Mouse (Mus musculus): ENCODE results near the gene C87436. TPM values are rescaled to one million over a fixed set of nuclear protein-coding genes. Genes with fewer than 3 reads are reported as not detected.

Gene C87436
- total and polyA plus RNA-seq, 3 experiments, result 5.2 to 8.7 (median 8.1) TPM

DNA sequence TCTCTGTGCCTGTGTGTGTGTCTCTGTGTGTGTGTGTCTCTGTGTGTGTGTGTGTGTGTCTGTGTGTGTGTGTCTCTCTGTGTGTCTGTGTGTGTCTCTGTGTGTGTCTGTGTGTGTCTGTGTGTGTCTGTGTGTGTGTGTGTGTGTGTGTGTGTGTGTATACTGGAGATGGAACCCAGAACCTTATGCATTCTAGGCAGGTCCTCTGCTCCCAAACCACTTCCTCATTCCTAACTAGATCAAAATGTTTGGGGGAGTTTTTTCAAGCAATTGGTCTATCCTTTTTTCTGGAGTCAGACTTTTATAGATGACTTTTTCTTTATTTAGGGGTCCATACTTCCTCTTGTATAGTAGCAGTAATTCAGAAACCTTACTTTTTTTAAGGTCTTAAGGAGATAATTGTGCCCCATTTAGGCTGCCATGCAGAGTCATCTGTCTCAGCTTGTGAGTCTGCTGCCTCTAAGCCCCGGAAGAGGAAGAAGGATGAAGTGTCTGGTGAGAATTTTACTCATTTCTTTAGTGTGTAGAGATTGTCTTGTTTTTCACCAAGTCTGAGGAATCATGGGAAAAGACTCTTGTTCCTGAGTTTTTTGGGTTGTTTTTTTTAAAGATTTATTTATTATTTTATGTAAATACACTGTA is 8.9 kb downstream of the C87436 start:
- TF ChIP-seq MAZ (IDR thresholded peaks at IDR 0.05; ENCODE audit: low read depth, low read length) (no peak), ELF1 (IDR thresholded peaks at IDR 0.05; ENCODE audit: low read depth, low read length) (0 out of 2 replicates have a peak, but pooled peaks have one; percentile 14), ZC3H11A (IDR thresholded peaks at IDR 0.05; ENCODE audit: low read depth, low read length) (no peak)
- Histone ChIP-seq H3K4me1 (ENCODE audit: control insufficient read depth in 1 of 2, insufficient read depth in 2 of 2) (peaks cover 6 to 18% of the 10 kb centered on the region in 2 experiments), H3K27ac (ENCODE audit: insufficient read depth, low read depth) (no peak overlapping the region), H3K9ac (ENCODE audit: insufficient read depth, low read depth) (no peak overlapping the region), H3K79me2 (replicated peaks; ENCODE audit: control insufficient read depth, extremely low read depth, insufficient read depth, poor library complexity, severe bottlenecking) (no peaks in the 10 kb centered on the region), H3K4me2 (ENCODE audit: insufficient read depth, low read depth, poor library complexity, severe bottlenecking) (no peak overlapping the region), H3K4me3 (replicated peaks in 1 of 3; ENCODE audit: low read depth in 2 of 3, low read length in 2 of 3, poor library complexity in 1 of 3) (no peak overlapping the region), H3K27me3 (replicated peaks) (no peaks in the 10 kb centered on the region), H3K36me3 (replicated peaks in 1 of 2; ENCODE audit: control insufficient read depth in 1 of 2, insufficient read depth in 1 of 2, low read length in 1 of 2) (peaks cover 26 to 64% of the 10 kb centered on the region in 2 experiments), H3K9me3 (replicated peaks; ENCODE audit: low read length) (no peaks in the 10 kb centered on the region)
- dilution Hi-C loops (cut with MboI; ENCODE audit: extremely low pct_ligation_motif_present, extremely low pct_unique_long_range_greater_than_20kb, low sequenced_read_pairs), result no loop called here
- in situ Hi-C loops (cut with MboI; ENCODE audit: low pct_ligation_motif_present, low pct_unique_long_range_greater_than_20kb, low sequenced_read_pairs), result no loop called here
- peak; percentile 37 for DNase-seq (ENCODE audit: extremely low read depth)

DNA sequence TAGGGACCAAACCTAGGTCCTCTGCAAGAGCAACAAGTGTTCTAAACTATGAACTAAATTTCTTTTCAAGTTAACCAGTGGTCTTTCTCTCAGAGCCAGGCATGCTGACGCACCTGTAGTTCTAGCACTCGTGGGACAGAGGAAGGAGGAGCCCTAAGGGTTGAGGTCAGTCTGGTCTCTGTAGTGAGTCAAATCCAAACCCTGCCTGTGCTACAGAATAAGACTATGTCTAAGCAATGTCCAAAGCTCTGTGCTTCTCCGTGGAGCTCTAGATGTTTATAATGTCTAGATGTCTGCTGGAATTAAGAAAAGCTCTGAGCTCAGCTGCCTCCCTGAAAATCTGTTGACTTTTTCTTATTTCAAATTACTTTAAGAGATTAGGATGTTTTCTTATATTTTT is 18.6 kb downstream of the C87436 start:
- H3K36me3 ChIP-seq (replicated peaks in 1 of 2; ENCODE audit: control insufficient read depth in 1 of 2, insufficient read depth in 1 of 2, low read length in 1 of 2), result peaks cover 16 to 71% of the 10 kb centered on the region in 2 experiments

GRCm38 (mm10) chr6:86463079-86463478 is 24.9 kb downstream of the C87436 start:
- H3K36me3 ChIP-seq (replicated peaks in 1 of 2; ENCODE audit: control insufficient read depth in 1 of 2, insufficient read depth in 1 of 2, low read length in 1 of 2), result peaks cover 11 to 78% of the 10 kb centered on the region in 2 experiments
- peaks cover 0 to under 1% of the 10 kb centered on the region in 2 experiments; a peak in 1 of 4 replicates for H3K4me1 ChIP-seq (ENCODE audit: control insufficient read depth in 1 of 2, insufficient read depth in 2 of 2)
- in situ Hi-C loops (cut with MboI; ENCODE audit: low pct_ligation_motif_present, low pct_unique_long_range_greater_than_20kb, low sequenced_read_pairs), result no loop called here
- H3K9me3 ChIP-seq (replicated peaks; ENCODE audit: low read length), result no peaks in the 10 kb centered on the region
- H3K4me2 ChIP-seq (ENCODE audit: insufficient read depth, low read depth, poor library complexity, severe bottlenecking), result no peak overlapping the region
- no peak overlapping the region for H3K27ac ChIP-seq (ENCODE audit: insufficient read depth, low read depth)
- H3K4me3 ChIP-seq (replicated peaks in 1 of 3; ENCODE audit: low read depth in 2 of 3, low read length in 2 of 3, poor library complexity in 1 of 3), result no peak overlapping the region
- H3K9ac ChIP-seq (ENCODE audit: insufficient read depth, low read depth), result no peak overlapping the region
- no peaks in the 10 kb centered on the region for H3K79me2 ChIP-seq (replicated peaks; ENCODE audit: control insufficient read depth, extremely low read depth, insufficient read depth, poor library complexity, severe bottlenecking)
- DNase-seq (ENCODE audit: extremely low read depth), result no peak
- dilution Hi-C loops (cut with MboI; ENCODE audit: extremely low pct_ligation_motif_present, extremely low pct_unique_long_range_greater_than_20kb, low sequenced_read_pairs), result no loop called here
- TF ChIP-seq E2F4 (IDR thresholded peaks at IDR 0.05; ENCODE audit: insufficient replicate concordance, low read depth, low read length), result no peak
- TF ChIP-seq USF2 (conservative IDR thresholded peaks at IDR 0.05; ENCODE audit: low read depth, low read length), result no peak
- no peak for TF ChIP-seq RAD21 (IDR thresholded peaks at IDR 0.05; ENCODE audit: low read depth, low read length)
- TF ChIP-seq MXI1 (IDR thresholded peaks at IDR 0.05; ENCODE audit: low read depth, low read length), result no peak
- TF ChIP-seq MEF2A (IDR thresholded peaks at IDR 0.05; ENCODE audit: borderline replicate concordance, low read depth, low read length), result no peak
- no peak for TF ChIP-seq PAX5 (IDR thresholded peaks at IDR 0.05; ENCODE audit: low read length)
- TF ChIP-seq POLR2AphosphoS2 (IDR thresholded peaks at IDR 0.05; ENCODE audit: low read depth, low read length), result no peak
- TF ChIP-seq BHLHE40 (IDR thresholded peaks at IDR 0.05; ENCODE audit: low read depth, low read length), result no peak
- TF ChIP-seq HCFC1 (IDR thresholded peaks at IDR 0.05; ENCODE audit: low read depth, low read length), result no peak
- TF ChIP-seq MYC (IDR thresholded peaks at IDR 0.05; ENCODE audit: low read depth, low read length), result no peak
- TF ChIP-seq GABPA (IDR thresholded peaks at IDR 0.05; ENCODE audit: insufficient replicate concordance, low read depth, low read length), result no peak
- no peak for TF ChIP-seq JUN (IDR thresholded peaks at IDR 0.05; ENCODE audit: insufficient read depth, low read depth, low read length)
- no peak for TF ChIP-seq MAZ (IDR thresholded peaks at IDR 0.05; ENCODE audit: low read depth, low read length)
- TF ChIP-seq CTCF (conservative IDR thresholded peaks at IDR 0.05 in 1 of 2, IDR thresholded peaks at IDR 0.05 in 1 of 2; ENCODE audit: low read depth in 2 of 2, low read length in 2 of 2), result no peak
- TF ChIP-seq IRF4 (IDR thresholded peaks at IDR 0.05; ENCODE audit: low read depth, low read length), result no peak
- no peak for TF ChIP-seq CHD1 (IDR thresholded peaks at IDR 0.05; ENCODE audit: low read depth, low read length)
- H3K27me3 ChIP-seq (replicated peaks), result no peaks in the 10 kb centered on the region

More for the DNA sequence above, 18.6 kb downstream of the C87436 start:
- Histone ChIP-seq H3K79me2 (replicated peaks; ENCODE audit: control insufficient read depth, extremely low read depth, insufficient read depth, poor library complexity, severe bottlenecking) (no peaks in the 10 kb centered on the region), H3K4me1 (ENCODE audit: control insufficient read depth in 1 of 2, insufficient read depth in 2 of 2) (peaks cover 6 to 17% of the 10 kb centered on the region in 2 experiments), H3K9me3 (replicated peaks; ENCODE audit: low read length) (no peaks in the 10 kb centered on the region), H3K4me3 (replicated peaks in 1 of 3; ENCODE audit: low read depth in 2 of 3, low read length in 2 of 3, poor library complexity in 1 of 3) (no peak overlapping the region), H3K4me2 (ENCODE audit: insufficient read depth, low read depth, poor library complexity, severe bottlenecking) (no peak overlapping the region; the same call in 1 of the 2 replicates), H3K27me3 (replicated peaks) (no peaks in the 10 kb centered on the region), H3K9ac (ENCODE audit: insufficient read depth, low read depth) (no peak overlapping the region), H3K27ac (ENCODE audit: insufficient read depth, low read depth) (no peak overlapping the region)
- DNase-seq (ENCODE audit: extremely low read depth), result peak; percentile 37
- peak; percentile 64 for TF ChIP-seq EP300 (IDR thresholded peaks at IDR 0.05; ENCODE audit: low read length)
- peak; percentile 70 for TF ChIP-seq JUND (conservative IDR thresholded peaks at IDR 0.05; ENCODE audit: low read depth, low read length)
- peak; percentile 61 for TF ChIP-seq IRF4 (IDR thresholded peaks at IDR 0.05; ENCODE audit: low read depth, low read length)
- TF ChIP-seq MAFK (IDR thresholded peaks at IDR 0.05; ENCODE audit: insufficient replicate concordance, low read length), result no peak
- TF ChIP-seq MAX (IDR thresholded peaks at IDR 0.05; ENCODE audit: low read length), result no peak
- TF ChIP-seq MAZ (IDR thresholded peaks at IDR 0.05; ENCODE audit: low read depth, low read length), result no peak
- peak; percentile 34 for TF ChIP-seq JUN (IDR thresholded peaks at IDR 0.05; ENCODE audit: insufficient read depth, low read depth, low read length)
- no peak for TF ChIP-seq SMC3 (IDR thresholded peaks at IDR 0.05; ENCODE audit: low read depth, low read length)
- TF ChIP-seq TCF12 (IDR thresholded peaks at IDR 0.05; ENCODE audit: low read depth, low read length), result 0 out of 2 replicates have a peak, but pooled peaks have one; percentile 9
- TF ChIP-seq BHLHE40 (IDR thresholded peaks at IDR 0.05; ENCODE audit: low read depth, low read length), result 0 out of 2 replicates have a peak, but pooled peaks have one; percentile 9
- in situ Hi-C loops (cut with MboI; ENCODE audit: low pct_ligation_motif_present, low pct_unique_long_range_greater_than_20kb, low sequenced_read_pairs), result no loop called here
- dilution Hi-C loops (cut with MboI; ENCODE audit: extremely low pct_ligation_motif_present, extremely low pct_unique_long_range_greater_than_20kb, low sequenced_read_pairs), result no loop called here
